Mouse (Mus musculus): ENCODE measurements around the gene Mertk. TPM values are rescaled to one million over a fixed set of nuclear protein-coding genes. Genes with fewer than 3 reads are reported as not detected.

The Mertk gene
- polyA plus RNA-seq, 1 experiment from 2014 or later: 1.4 TPM

GRCm38 (mm10) chr2:128745879-128746620, 47.3 kb downstream of the Mertk start:
- DNase-seq (no peak), ATAC-seq (ENCODE audit: low FRiP score, low TSS enrichment) (no peak)
- no peaks in the 10 kb centered on the region for H3K9me3 ChIP-seq (ENCODE audit: control insufficient read depth, low read length)
- no peaks in the 10 kb centered on the region for H3K36me3 ChIP-seq (ENCODE audit: control insufficient read depth, insufficient read depth, low read length)
- no peak overlapping the region for H3K9ac ChIP-seq (replicated peaks; ENCODE audit: low read length)
- no peak overlapping the region for H3K4me2 ChIP-seq (ENCODE audit: low read length)
- H3K27me3 ChIP-seq (ENCODE audit: control insufficient read depth, insufficient read depth, low read length): no peaks in the 10 kb centered on the region
- 71% methylated on average over 12 of the region's 12 CpGs for WGBS
- no peak overlapping the region for H3K27ac ChIP-seq (replicated peaks; ENCODE audit: low read depth, low read length)
- H3K4me1 ChIP-seq (ENCODE audit: control insufficient read depth, insufficient read depth, low read length): no peaks in the 10 kb centered on the region
- H3K4me3 ChIP-seq (replicated peaks; ENCODE audit: low read depth, low read length): no peak overlapping the region

GRCm38 (mm10) chr2:128746621-128747151, 47.9 kb downstream of the Mertk start:
- Histone ChIP-seq H3K36me3 (ENCODE audit: control insufficient read depth, insufficient read depth, low read length) (no peaks in the 10 kb centered on the region), H3K27me3 (ENCODE audit: control insufficient read depth, insufficient read depth, low read length) (no peaks in the 10 kb centered on the region), H3K27ac (replicated peaks; ENCODE audit: low read depth, low read length) (no peak overlapping the region), H3K4me2 (ENCODE audit: low read length) (no peak overlapping the region), H3K9ac (replicated peaks; ENCODE audit: low read length) (no peak overlapping the region), H3K4me3 (replicated peaks; ENCODE audit: low read depth, low read length) (no peak overlapping the region), H3K9me3 (ENCODE audit: control insufficient read depth, low read length) (no peaks in the 10 kb centered on the region), H3K4me1 (ENCODE audit: control insufficient read depth, insufficient read depth, low read length) (no peaks in the 10 kb centered on the region)
- DNase-seq (no peak), ATAC-seq (ENCODE audit: low FRiP score, low TSS enrichment) (no peak)
- WGBS: 89% methylated on average over 5 of the region's 5 CpGs

GRCm38 (mm10) chr2:128747433-128748028, 48.8 kb downstream of the Mertk start:
- no peaks in the 10 kb centered on the region for H3K4me1 ChIP-seq (ENCODE audit: control insufficient read depth, insufficient read depth, low read length)
- H3K4me3 ChIP-seq (replicated peaks; ENCODE audit: low read depth, low read length): no peak overlapping the region
- 86% methylated on average over 8 of the region's 8 CpGs for WGBS
- H3K4me2 ChIP-seq (ENCODE audit: low read length): no peak overlapping the region
- no peak for ATAC-seq (ENCODE audit: low FRiP score, low TSS enrichment)
- H3K9ac ChIP-seq (replicated peaks; ENCODE audit: low read length): no peak overlapping the region
- no peaks in the 10 kb centered on the region for H3K9me3 ChIP-seq (ENCODE audit: control insufficient read depth, low read length)
- H3K27me3 ChIP-seq (ENCODE audit: control insufficient read depth, insufficient read depth, low read length): no peaks in the 10 kb centered on the region
- no peak for DNase-seq
- H3K27ac ChIP-seq (replicated peaks; ENCODE audit: low read depth, low read length): no peak overlapping the region
- no peaks in the 10 kb centered on the region for H3K36me3 ChIP-seq (ENCODE audit: control insufficient read depth, insufficient read depth, low read length)

GRCm38 (mm10) chr2:128748171-128748570, 49.4 kb downstream of the Mertk start:
- Histone ChIP-seq H3K27me3 (ENCODE audit: control insufficient read depth, insufficient read depth, low read length) (no peaks in the 10 kb centered on the region), H3K4me1 (ENCODE audit: control insufficient read depth, insufficient read depth, low read length) (no peaks in the 10 kb centered on the region), H3K27ac (replicated peaks; ENCODE audit: low read depth, low read length) (no peak overlapping the region), H3K4me3 (replicated peaks; ENCODE audit: low read depth, low read length) (no peak overlapping the region), H3K9ac (replicated peaks; ENCODE audit: low read length) (no peak overlapping the region), H3K4me2 (ENCODE audit: low read length) (no peak overlapping the region), H3K9me3 (ENCODE audit: control insufficient read depth, low read length) (no peaks in the 10 kb centered on the region), H3K36me3 (ENCODE audit: control insufficient read depth, insufficient read depth, low read length) (no peaks in the 10 kb centered on the region)
- ATAC-seq (ENCODE audit: low FRiP score, low TSS enrichment) (no peak), DNase-seq (no peak)
- WGBS: 70% methylated on average over 6 of the region's 6 CpGs

GRCm38 (mm10) chr2:128751030-128751429, 52.3 kb downstream of the Mertk start:
- ATAC-seq (ENCODE audit: low FRiP score, low TSS enrichment) (no peak), DNase-seq (no peak)
- Histone ChIP-seq H3K27me3 (ENCODE audit: control insufficient read depth, insufficient read depth, low read length) (no peaks in the 10 kb centered on the region), H3K27ac (replicated peaks; ENCODE audit: low read depth, low read length) (no peak overlapping the region), H3K36me3 (ENCODE audit: control insufficient read depth, insufficient read depth, low read length) (no peaks in the 10 kb centered on the region), H3K4me2 (ENCODE audit: low read length) (no peak overlapping the region), H3K9me3 (ENCODE audit: control insufficient read depth, low read length) (no peaks in the 10 kb centered on the region), H3K4me1 (ENCODE audit: control insufficient read depth, insufficient read depth, low read length) (no peaks in the 10 kb centered on the region), H3K4me3 (replicated peaks; ENCODE audit: low read depth, low read length) (no peak overlapping the region), H3K9ac (replicated peaks; ENCODE audit: low read length) (no peak overlapping the region)
- WGBS: 89% methylated on average over 6 of the region's 6 CpGs

- no peaks in the 10 kb centered on the region for H3K27me3 ChIP-seq (ENCODE audit: control insufficient read depth, insufficient read depth, low read length)
- no peak overlapping the region for H3K9ac ChIP-seq (replicated peaks; ENCODE audit: low read length)
- no peak overlapping the region for H3K4me3 ChIP-seq (replicated peaks; ENCODE audit: low read depth, low read length)
- no peak overlapping the region for H3K27ac ChIP-seq (replicated peaks; ENCODE audit: low read depth, low read length)
- no peak for ATAC-seq (ENCODE audit: low FRiP score, low TSS enrichment)
- H3K4me1 ChIP-seq (ENCODE audit: control insufficient read depth, insufficient read depth, low read length): no peaks in the 10 kb centered on the region
- WGBS: 73% methylated on average over 6 of the region's 6 CpGs
- H3K9me3 ChIP-seq (ENCODE audit: control insufficient read depth, low read length): no peaks in the 10 kb centered on the region
- H3K4me2 ChIP-seq (ENCODE audit: low read length): no peak overlapping the region
- no peaks in the 10 kb centered on the region for H3K36me3 ChIP-seq (ENCODE audit: control insufficient read depth, insufficient read depth, low read length)
- DNase-seq: no peak
Measured at GRCm38 (mm10) chr2:128753295-128753873, 54.6 kb downstream of the Mertk start.

GRCm38 (mm10) chr2:128755149-128755691, 56.5 kb downstream of the Mertk start:
- Histone ChIP-seq H3K27me3 (ENCODE audit: control insufficient read depth, insufficient read depth, low read length) (no peaks in the 10 kb centered on the region), H3K9ac (replicated peaks; ENCODE audit: low read length) (no peak overlapping the region), H3K4me2 (ENCODE audit: low read length) (no peak overlapping the region), H3K27ac (replicated peaks; ENCODE audit: low read depth, low read length) (no peak overlapping the region), H3K36me3 (ENCODE audit: control insufficient read depth, insufficient read depth, low read length) (no peaks in the 10 kb centered on the region), H3K9me3 (ENCODE audit: control insufficient read depth, low read length) (no peaks in the 10 kb centered on the region), H3K4me1 (ENCODE audit: control insufficient read depth, insufficient read depth, low read length) (no peaks in the 10 kb centered on the region), H3K4me3 (replicated peaks; ENCODE audit: low read depth, low read length) (no peak overlapping the region)
- no peak for ATAC-seq (ENCODE audit: low FRiP score, low TSS enrichment)
- DNase-seq: no peak
- 97% methylated on average over 4 of the region's 4 CpGs for WGBS

GRCm38 (mm10) chr2:128758724-128759340, 60.1 kb downstream of the Mertk start:
- 27% methylated on average over 10 of the region's 10 CpGs for WGBS

More at GRCm38 (mm10) chr2:128758724-128759340, 60.1 kb downstream of the Mertk start:
- H3K9me3 ChIP-seq (ENCODE audit: control insufficient read depth, low read length): no peaks in the 10 kb centered on the region
- no peaks in the 10 kb centered on the region for H3K27me3 ChIP-seq (ENCODE audit: control insufficient read depth, insufficient read depth, low read length)
- no peaks in the 10 kb centered on the region for H3K36me3 ChIP-seq (ENCODE audit: control insufficient read depth, insufficient read depth, low read length)
- H3K27ac ChIP-seq (replicated peaks; ENCODE audit: low read depth, low read length): 0 out of 2 replicates have a peak overlapping the region, but pooled peaks have one; percentile 15
- no peak overlapping the region for H3K9ac ChIP-seq (replicated peaks; ENCODE audit: low read length)
- no peak for ATAC-seq (ENCODE audit: low FRiP score, low TSS enrichment)
- no peaks in the 10 kb centered on the region for H3K4me1 ChIP-seq (ENCODE audit: control insufficient read depth, insufficient read depth, low read length)
- DNase-seq: peak; percentile 72
- no peak overlapping the region for H3K4me3 ChIP-seq (replicated peaks; ENCODE audit: low read depth, low read length)
- H3K4me2 ChIP-seq (ENCODE audit: low read length): peak overlapping the region; percentile 14

Data from midbrain, embryonic 14.5 days (tissue).